Mouse (Mus musculus) megakaryocyte, embryonic 14.5 days (primary cell): Measurements from ENCODE around the gene Nolc1.

Experiments used
- FLI1 ChIP-seq: IDR thresholded peaks from 2 replicates; pipeline ENCODE4 v1.6.1; 2012; ENCODE audit warnings: low read length, inconsistent platforms, mixed read lengths
- GATA1 ChIP-seq: IDR thresholded peaks from 3 replicates; pipeline ENCODE4 v1.6.1; 2012; ENCODE audit warnings: mixed read lengths, low read length, inconsistent platforms, borderline replicate concordance

- TF ChIP-seq FLI1 (no peak), GATA1 (no peak)
Measured at GRCm38 (mm10) chr19:46073285-46073684, 2.4 kb upstream of the Nolc1 start.
